Mouse (Mus musculus) liver, embryonic 12.5 days (tissue): ENCODE measurements around the gene Kcnv2. TPM values are rescaled to one million over a fixed set of nuclear protein-coding genes. Genes with fewer than 3 reads are reported as not detected.

Source experiments
- ATAC-seq: fragments of 200-750 bp; cut with Nextera tagmentation; 2 replicates; pipeline ENCODE4 v1.8.0; 2017; ENCODE audit warnings: moderate number of reproducible peaks, mild to moderate bottlenecking, moderate library complexity
- H3K27ac ChIP-seq: fragments of 300-500 bp; sonication (generic); 2 replicates; pipeline ENCODE4 v1.5.1; 2016; ENCODE audit warnings: mild to moderate bottlenecking
- H3K27me3 ChIP-seq: fragments of 300-500 bp; sonication (generic); replicated peaks from 2 replicates; pipeline ENCODE4 v1.6.1; 2016; ENCODE audit warnings: mild to moderate bottlenecking, moderate library complexity
- H3K36me3 ChIP-seq: fragments of 300-500 bp; sonication (generic); 2 replicates; pipeline ENCODE4 v1.6.1; 2016; ENCODE audit warnings: mild to moderate bottlenecking, moderate library complexity
- H3K4me1 ChIP-seq: fragments of 300-500 bp; sonication (generic); 2 replicates; pipeline ENCODE4 v1.6.1; 2016
- H3K4me2 ChIP-seq: fragments of 300-500 bp; sonication (generic); 2 replicates; pipeline ENCODE4 v1.6.1; 2016; ENCODE audit warnings: mild to moderate bottlenecking, moderate library complexity
- H3K4me3 ChIP-seq: fragments of 300-500 bp; sonication (generic); 2 replicates; pipeline ENCODE4 v1.5.1; 2016; ENCODE audit warnings: mild to moderate bottlenecking, moderate library complexity
- H3K9ac ChIP-seq: fragments of 300-500 bp; sonication (generic); 2 replicates; pipeline ENCODE4 v1.6.1; 2016; ENCODE audit warnings: mild to moderate bottlenecking, moderate library complexity
- H3K9me3 ChIP-seq: fragments of 300-500 bp; sonication (generic); replicated peaks from 2 replicates; pipeline ENCODE4 v1.6.1; 2016; ENCODE audit warnings: mild to moderate bottlenecking, moderate library complexity
- WGBS: fragments of 180-500 bp; shearing (Covaris S2); methylation state at CpG from one replicate; pipeline ENCODE4 v1.1.7; 2016; ENCODE audit not compliant: insufficient replicate concordance; 5-methylcytosine and 5-hydroxymethylcytosine counted together
- polyA plus RNA-seq: library from polyadenylated mRNA; unstranded; fragments of >200 nt; fragmentation: Nextera tagmentation; extraction: Ambion mirVana; gene quantifications from 2 replicates; pipeline ENCODE4 v1.2.1, GENCODE M21; 2016

The Kcnv2 gene
- not detected in 2 replicates for polyA plus RNA-seq

DNA sequence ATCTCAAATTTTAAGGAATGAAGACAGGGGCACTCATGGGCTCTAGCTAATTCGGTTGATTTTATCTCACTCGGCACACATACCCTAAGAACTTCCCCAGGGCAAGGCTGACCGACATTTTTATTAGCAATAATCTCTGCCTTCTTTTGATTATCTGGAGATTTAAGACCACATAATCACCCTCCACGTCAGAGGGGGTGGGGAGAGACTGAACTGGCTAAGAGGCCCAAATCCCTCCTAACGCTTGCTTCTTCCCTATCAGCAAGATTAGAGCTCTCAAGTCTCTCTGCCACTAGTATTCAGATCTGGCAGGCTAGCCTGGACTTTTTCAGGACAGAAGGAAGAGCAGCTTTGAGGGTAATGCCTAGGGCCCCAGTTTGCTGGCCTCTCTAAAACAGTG lies at the start of gene Kcnv2:
TSS of gene Kcnv2 (plus strand) at position 308 of the 400 bp plus-strand sequence.
- Histone ChIP-seq H3K27ac (no peak within 1 kb of the TSS), H3K4me3 (no peak within 1 kb of the TSS), H3K9me3 (no peaks in the 10 kb centered on the region), H3K27me3 (no peaks in the 10 kb centered on the region), H3K36me3 (no peaks in the 10 kb centered on the region), H3K4me2 (no peak within 1 kb of the TSS), H3K9ac (no peak within 1 kb of the TSS), H3K4me1 (no peaks in the 10 kb centered on the region)
- no peak for ATAC-seq
- WGBS: 53% methylated on average over 5 of the region's 5 CpGs

DNA sequence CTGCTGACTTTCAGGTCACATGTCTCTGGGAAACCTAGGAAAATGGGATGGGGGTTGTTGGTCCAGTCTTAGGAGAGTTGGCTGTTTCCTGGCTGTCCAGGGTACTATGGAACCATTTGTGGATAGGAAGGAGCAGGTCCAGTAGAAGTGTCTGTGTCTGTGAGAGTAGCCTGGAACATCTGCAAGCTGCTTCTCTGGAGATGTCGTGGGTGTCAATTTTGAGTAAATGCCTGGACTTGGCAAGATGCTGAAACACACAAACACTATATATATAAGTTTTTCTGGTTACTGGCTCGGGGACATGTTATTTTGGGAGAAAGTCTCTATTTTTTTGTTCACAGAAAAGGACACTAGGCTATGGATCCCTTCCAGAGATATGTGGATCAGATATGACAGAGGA lies 49.0 kb upstream of the Kcnv2 start:
- no peak overlapping the region for H3K4me2 ChIP-seq
- H3K36me3 ChIP-seq: no peaks in the 10 kb centered on the region
- WGBS: 31% methylated on average over 2 of the region's 2 CpGs
- H3K27ac ChIP-seq: no peak overlapping the region
- no peak for ATAC-seq
- H3K9ac ChIP-seq: no peak overlapping the region
- H3K27me3 ChIP-seq: no peaks in the 10 kb centered on the region
- no peaks in the 10 kb centered on the region for H3K9me3 ChIP-seq
- H3K4me1 ChIP-seq: no peaks in the 10 kb centered on the region
- H3K4me3 ChIP-seq: no peak overlapping the region

DNA sequence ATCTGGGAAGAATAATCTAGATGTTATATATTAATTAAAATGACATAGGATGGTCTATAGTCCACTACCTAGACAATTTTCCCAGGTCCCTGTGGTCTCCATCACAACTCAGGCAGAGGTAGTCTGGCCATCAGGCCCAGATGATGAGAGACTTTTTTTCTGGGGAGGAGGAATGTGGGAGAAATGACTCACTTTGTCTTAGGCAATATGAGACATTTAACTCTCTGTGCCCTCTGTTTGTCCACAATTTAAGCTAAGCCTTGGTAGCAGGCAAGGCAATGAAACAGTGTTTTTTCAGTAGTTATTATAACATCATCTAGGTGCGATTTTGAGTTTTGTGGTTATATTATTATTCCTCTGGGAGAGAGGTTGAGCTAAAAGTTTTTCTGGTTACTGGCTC lies 48.0 kb upstream of the Kcnv2 start:
- Histone ChIP-seq H3K9me3 (no peaks in the 10 kb centered on the region), H3K27ac (no peak overlapping the region), H3K4me1 (no peaks in the 10 kb centered on the region), H3K9ac (no peak overlapping the region), H3K4me3 (no peak overlapping the region), H3K27me3 (no peaks in the 10 kb centered on the region), H3K36me3 (no peaks in the 10 kb centered on the region), H3K4me2 (no peak overlapping the region)
- ATAC-seq: no peak
- WGBS: 58% methylated on average over 1 of the region's 1 CpGs

DNA sequence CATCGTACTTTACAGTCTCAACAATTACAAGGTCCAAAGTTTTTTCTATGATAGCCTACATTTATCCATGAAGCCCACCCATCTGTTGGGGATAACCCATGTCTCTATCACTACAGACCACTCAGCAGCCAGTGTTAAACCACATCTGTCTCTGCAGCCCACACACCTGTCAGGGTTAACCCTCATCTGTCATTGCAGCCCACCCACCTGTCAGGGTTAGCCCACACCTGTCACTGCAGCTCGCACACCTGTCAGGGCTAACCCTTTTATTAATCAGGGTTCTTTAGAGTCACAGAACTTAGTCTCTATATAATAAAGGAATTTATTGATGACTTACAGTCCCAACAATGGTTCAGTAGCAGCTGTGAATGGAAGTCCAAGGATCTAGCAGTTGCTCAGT lies 43.2 kb upstream of the Kcnv2 start:
- H3K27me3 ChIP-seq: no peaks in the 10 kb centered on the region
- ATAC-seq: no peak
- H3K27ac ChIP-seq: no peak overlapping the region

DNA sequence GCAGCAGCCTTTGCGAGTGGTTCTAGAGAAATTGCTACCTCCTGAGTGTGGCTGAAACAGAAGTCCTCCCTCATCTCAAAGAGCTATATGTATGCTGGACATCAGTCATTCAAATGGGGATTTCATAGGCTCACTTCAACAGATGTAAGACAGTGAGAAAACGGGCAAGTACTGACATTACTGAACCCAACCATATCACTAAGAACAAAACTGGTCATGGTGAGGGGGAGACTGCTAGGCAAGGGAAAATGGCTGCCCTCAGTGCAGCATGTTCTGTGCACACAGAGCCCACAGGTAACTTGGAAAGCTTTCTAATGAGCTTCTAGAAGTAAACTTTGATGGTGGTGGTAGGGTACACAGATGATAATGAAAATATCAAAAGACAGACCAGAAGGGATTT lies 12.3 kb upstream of the Kcnv2 start:
- WGBS: 67% methylated on average over 2 of the region's 2 CpGs
- no peak overlapping the region for H3K9ac ChIP-seq
- no peak overlapping the region for H3K27ac ChIP-seq
- no peak for ATAC-seq
- no peak overlapping the region for H3K4me2 ChIP-seq
- H3K27me3 ChIP-seq: no peaks in the 10 kb centered on the region
- H3K4me1 ChIP-seq: no peaks in the 10 kb centered on the region
- H3K4me3 ChIP-seq: no peak overlapping the region
- no peaks in the 10 kb centered on the region for H3K36me3 ChIP-seq
- H3K9me3 ChIP-seq: no peaks in the 10 kb centered on the region

More for the DNA sequence above, 43.2 kb upstream of the Kcnv2 start:
- Histone ChIP-seq H3K9ac (no peak overlapping the region), H3K4me3 (no peak overlapping the region), H3K9me3 (no peaks in the 10 kb centered on the region), H3K36me3 (no peaks in the 10 kb centered on the region), H3K4me1 (no peaks in the 10 kb centered on the region), H3K4me2 (no peak overlapping the region)
- WGBS: 74% methylated on average over 2 of the region's 2 CpGs

DNA sequence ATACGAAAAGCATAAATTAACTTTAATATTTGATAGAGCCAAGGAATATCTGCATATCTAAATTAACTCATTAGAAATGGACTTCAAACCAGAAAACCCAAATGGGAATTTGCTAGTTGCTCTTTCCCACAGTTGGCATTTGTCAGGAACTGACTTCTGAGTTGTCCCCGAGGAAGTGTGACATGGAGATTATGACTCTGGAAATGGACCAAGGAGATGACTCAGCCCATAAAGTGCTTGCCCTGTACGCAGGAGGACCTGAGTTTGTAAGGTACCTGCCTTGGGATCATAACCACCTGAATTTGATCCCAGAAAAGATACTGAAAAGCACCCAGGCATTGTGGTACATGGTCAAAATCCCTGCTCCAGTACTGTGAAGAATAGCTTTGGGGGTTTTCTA lies 11.1 kb upstream of the Kcnv2 start:
- Histone ChIP-seq H3K4me3 (no peak overlapping the region), H3K9ac (no peak overlapping the region), H3K4me1 (no peaks in the 10 kb centered on the region), H3K9me3 (no peaks in the 10 kb centered on the region), H3K4me2 (no peak overlapping the region), H3K36me3 (no peaks in the 10 kb centered on the region), H3K27ac (no peak overlapping the region), H3K27me3 (no peaks in the 10 kb centered on the region)
- no peak for ATAC-seq
- WGBS: 75% methylated on average over 3 of the region's 3 CpGs

DNA sequence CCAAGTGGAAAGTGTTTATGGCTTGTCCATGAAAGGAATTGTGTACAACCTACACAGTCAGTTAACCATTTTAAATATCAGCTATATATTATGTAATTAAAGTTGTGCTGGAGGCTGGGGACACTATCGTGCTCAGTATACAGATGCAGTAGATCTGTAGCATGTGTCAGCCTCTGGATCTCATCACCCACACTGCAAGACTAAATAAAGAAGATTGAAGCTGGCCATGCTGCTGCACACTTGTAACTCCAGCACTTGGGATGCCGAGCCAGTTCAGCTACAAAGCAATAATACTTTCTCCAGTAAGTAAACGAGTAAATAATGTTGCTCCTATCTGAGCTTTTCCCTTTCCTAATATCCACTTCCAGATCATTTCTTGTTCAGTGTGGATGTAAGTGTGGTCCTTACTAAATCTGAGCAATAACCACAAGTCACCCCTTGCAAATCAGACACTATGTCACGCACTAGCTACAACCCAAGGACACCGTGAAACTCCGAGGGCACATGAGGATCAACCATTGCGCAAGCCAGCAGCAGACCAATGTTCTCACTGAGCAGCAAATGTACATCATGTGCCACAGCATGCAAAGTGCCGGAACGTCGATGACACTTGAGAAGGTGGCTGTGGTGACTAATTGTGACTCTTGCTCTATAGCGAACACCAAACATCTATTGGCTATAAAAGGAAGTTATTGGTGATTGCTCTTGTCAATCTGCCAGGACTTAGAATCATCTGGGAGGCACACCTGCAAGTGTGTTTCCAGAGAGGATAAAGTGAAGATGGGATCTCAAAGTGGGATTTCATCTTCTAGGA lies 9.9 kb upstream of the Kcnv2 start:
- H3K4me2 ChIP-seq: no peak overlapping the region
- 74% methylated on average over 11 of the region's 11 CpGs for WGBS
- H3K4me3 ChIP-seq: no peak overlapping the region
- H3K36me3 ChIP-seq: no peaks in the 10 kb centered on the region
- H3K27ac ChIP-seq: no peak overlapping the region
- no peak overlapping the region for H3K9ac ChIP-seq
- H3K4me1 ChIP-seq: no peaks in the 10 kb centered on the region
- no peaks in the 10 kb centered on the region for H3K9me3 ChIP-seq
- H3K27me3 ChIP-seq: no peaks in the 10 kb centered on the region
- ATAC-seq: no peak

DNA sequence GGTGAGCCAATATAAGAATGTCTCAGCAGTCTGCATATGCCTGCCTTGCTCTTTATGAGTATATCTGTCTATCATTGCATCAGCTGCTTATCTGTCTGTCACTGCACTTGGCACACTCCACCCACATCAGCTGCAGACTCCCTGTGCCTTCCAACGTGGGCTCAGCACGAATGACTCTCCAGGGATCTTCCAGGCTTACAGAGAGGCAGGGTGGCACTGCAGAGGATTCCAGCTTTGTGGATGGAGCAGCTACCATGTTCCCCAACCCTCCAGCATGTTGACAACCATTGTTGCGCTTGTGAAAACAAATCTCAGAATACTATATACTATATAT lies 9.3 kb upstream of the Kcnv2 start:
- no peak overlapping the region for H3K27ac ChIP-seq
- WGBS: 46% methylated on average over 3 of the region's 3 CpGs
- H3K4me2 ChIP-seq: no peak overlapping the region
- no peak for ATAC-seq
- H3K9me3 ChIP-seq: no peaks in the 10 kb centered on the region
- no peak overlapping the region for H3K9ac ChIP-seq
- no peaks in the 10 kb centered on the region for H3K4me1 ChIP-seq
- no peak overlapping the region for H3K4me3 ChIP-seq
- no peaks in the 10 kb centered on the region for H3K27me3 ChIP-seq
- H3K36me3 ChIP-seq: no peaks in the 10 kb centered on the region

DNA sequence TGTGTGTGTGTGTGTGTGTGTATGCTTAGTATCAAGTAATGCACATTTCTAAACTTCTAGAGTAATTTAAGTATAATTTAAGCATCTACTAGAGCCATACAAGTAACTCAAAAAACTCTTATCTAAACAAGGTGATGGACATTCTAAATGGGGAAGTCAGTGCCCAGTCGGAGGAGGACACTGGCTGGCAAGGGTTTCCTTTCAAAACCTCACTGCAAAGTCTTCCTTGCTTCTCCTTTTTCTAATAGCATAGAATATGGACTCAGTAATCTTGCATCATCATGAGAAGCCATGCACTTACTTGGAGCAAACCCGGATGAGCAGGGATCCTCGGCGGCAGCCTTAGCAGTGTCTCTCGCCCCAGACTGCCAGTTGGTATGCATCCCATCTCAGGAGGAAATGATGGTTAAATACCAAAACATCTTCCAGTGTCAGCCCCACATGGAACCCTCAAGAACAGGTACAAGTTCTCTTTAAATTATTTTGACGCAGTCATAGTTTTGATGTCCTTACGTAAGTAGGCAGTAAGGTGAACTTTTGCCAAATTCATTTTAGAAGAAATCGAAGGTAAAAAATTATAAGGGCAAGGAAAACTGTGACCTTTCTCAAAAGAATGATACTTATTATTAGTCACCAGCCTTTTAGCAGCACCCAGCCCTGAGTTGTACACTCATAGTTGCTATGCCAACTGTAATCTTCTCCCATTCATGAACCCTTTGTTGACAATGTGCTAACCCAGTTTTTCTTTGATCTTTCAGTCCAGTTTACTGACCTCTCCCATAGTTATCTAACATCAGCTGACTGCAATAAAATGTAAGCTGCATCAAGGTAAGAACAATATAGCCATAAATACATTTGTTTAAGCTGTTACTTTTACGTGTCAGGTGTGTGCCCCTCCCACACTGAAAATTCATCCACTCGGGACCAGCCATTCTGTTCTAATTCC lies 5.8 kb upstream of the Kcnv2 start:
- H3K9ac ChIP-seq: no peak overlapping the region
- H3K27me3 ChIP-seq: no peaks in the 10 kb centered on the region
- no peak overlapping the region for H3K27ac ChIP-seq
- no peaks in the 10 kb centered on the region for H3K36me3 ChIP-seq
- no peaks in the 10 kb centered on the region for H3K4me1 ChIP-seq
- no peak overlapping the region for H3K4me2 ChIP-seq
- 53% methylated on average over 10 of the region's 10 CpGs for WGBS
- H3K4me3 ChIP-seq: no peak overlapping the region
- no peak for ATAC-seq
- no peaks in the 10 kb centered on the region for H3K9me3 ChIP-seq

DNA sequence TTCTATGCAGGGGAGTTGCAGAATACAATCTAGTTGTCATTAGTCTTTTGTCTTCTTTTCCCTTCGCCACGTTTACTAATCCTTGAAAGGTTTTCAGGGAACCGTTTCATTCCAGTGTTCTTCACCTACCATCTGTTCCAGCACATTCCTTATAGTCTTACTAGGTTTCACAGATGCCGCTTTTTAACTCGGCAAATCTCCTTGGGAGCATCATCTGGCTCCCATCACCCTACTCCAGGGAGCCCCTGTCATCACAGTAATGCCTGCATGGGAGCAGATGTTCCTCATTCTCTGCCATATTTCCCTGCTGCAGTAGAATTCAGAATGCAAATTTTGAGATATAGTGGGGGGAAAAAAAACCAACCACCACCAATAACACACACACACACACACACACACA lies 5.1 kb upstream of the Kcnv2 start:
- H3K4me1 ChIP-seq: no peaks in the 10 kb centered on the region
- H3K27me3 ChIP-seq: no peaks in the 10 kb centered on the region
- no peaks in the 10 kb centered on the region for H3K36me3 ChIP-seq
- H3K4me2 ChIP-seq: no peak overlapping the region
- no peak for ATAC-seq
- H3K9ac ChIP-seq: no peak overlapping the region
- H3K4me3 ChIP-seq: no peak overlapping the region
- no peaks in the 10 kb centered on the region for H3K9me3 ChIP-seq
- H3K27ac ChIP-seq: no peak overlapping the region
- WGBS: 62% methylated on average over 5 of the region's 5 CpGs

DNA sequence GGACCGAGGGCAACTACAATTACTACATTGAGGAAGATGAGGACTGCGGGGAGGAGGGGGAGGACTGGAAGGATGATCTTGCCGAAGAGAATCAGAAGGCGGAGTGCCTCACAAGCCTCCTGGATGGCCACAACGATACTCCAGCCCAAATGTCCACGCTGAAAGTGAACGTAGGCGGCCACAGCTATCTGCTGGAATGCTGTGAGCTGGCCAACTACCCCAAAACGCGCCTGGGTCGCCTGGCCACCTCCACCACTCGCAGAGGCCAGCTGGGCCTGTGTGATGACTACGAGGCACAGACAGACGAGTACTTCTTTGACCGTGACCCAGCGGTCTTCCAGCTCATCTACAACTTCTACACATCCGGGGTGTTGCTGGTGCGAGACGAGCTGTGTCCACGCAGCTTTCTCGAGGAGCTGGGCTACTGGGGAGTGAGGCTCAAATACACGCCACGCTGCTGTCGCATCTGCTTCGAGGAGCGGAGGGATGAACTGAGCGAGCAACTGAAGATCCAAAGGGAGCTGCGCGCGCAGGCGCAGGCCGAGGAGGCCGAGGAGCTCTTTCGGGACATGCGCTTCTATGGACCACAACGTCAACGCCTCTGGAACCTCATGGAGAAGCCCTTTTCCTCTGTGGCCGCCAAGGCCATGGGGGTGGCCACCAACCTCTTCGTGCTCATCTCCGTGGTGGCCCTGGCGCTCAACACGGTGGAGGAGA lies 681 bp downstream of the Kcnv2 start:
- H3K27me3 ChIP-seq: no peaks in the 10 kb centered on the region
- H3K4me2 ChIP-seq: no peak overlapping the region
- ATAC-seq: no peak
- no peak overlapping the region for H3K4me3 ChIP-seq
- no peak overlapping the region for H3K9ac ChIP-seq
- 88% methylated on average over 42 of the region's 42 CpGs for WGBS
- H3K36me3 ChIP-seq: no peaks in the 10 kb centered on the region
- H3K9me3 ChIP-seq: no peaks in the 10 kb centered on the region
- H3K27ac ChIP-seq: no peak overlapping the region
- H3K4me1 ChIP-seq: no peaks in the 10 kb centered on the region

DNA sequence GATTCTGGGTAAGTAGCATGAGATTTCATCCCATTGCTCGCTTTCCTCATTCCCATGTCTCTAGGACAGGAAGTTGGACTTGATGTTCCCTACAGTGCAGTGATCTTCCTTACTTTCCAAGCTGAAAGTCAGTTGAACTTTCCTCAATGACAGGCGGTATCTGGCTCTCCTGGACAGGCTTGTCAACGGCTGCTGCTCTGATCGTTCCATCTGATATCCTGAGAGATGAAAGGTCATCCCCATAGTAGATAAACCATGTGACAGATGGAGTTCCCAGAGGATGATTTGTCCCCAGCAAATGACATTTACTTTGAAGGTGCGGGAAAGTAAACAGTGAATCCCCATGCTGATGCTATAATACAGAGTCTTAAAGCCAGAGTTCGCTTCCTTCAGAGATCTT lies 3.2 kb downstream of the Kcnv2 start:
- no peak overlapping the region for H3K9ac ChIP-seq
- H3K9me3 ChIP-seq: no peaks in the 10 kb centered on the region
- WGBS: 63% methylated on average over 6 of the region's 6 CpGs
- ATAC-seq: no peak
- H3K36me3 ChIP-seq: no peaks in the 10 kb centered on the region
- no peak overlapping the region for H3K27ac ChIP-seq
- no peak overlapping the region for H3K4me2 ChIP-seq
- no peaks in the 10 kb centered on the region for H3K27me3 ChIP-seq
- H3K4me1 ChIP-seq: no peaks in the 10 kb centered on the region
- H3K4me3 ChIP-seq: no peak overlapping the region
